Mouse (Mus musculus) ES-Bruce4 (cell line): ENCODE measurements at regions not wholly inside any gene's neighbourhood (a gene's known extent, or its start where the extent isn't known, plus 50 kb on each side); places are given as distances from the start of the nearest gene placed in this dataset.

Experiments
- H3K27ac ChIP-seq: 2 replicates; pipeline ENCODE4 v1.5.1; 2012; ENCODE audit warnings: low read length, inconsistent platforms; ENCODE audit not compliant: insufficient read depth
- H3K27me3 ChIP-seq: 2 replicates; pipeline ENCODE4 v1.6.1; 2012; ENCODE audit warnings: mild to moderate bottlenecking, low read length, inconsistent platforms; ENCODE audit not compliant: control insufficient read depth, poor library complexity, insufficient read depth, severe bottlenecking
- H3K36me3 ChIP-seq: 2 replicates; pipeline ENCODE4 v1.6.1; 2012; ENCODE audit warnings: inconsistent platforms, mild to moderate bottlenecking, low read length, moderate library complexity; ENCODE audit not compliant: control insufficient read depth, poor library complexity, insufficient read depth, severe bottlenecking
- H3K4me1 ChIP-seq: one replicate; pipeline ENCODE4 v1.8.1; 2011; ENCODE audit warnings: low read length; ENCODE audit not compliant: control insufficient read depth, insufficient read depth
- H3K4me3 ChIP-seq: 2 replicates; pipeline ENCODE4 v1.5.1; 2011; ENCODE audit warnings: low read depth, mild to moderate bottlenecking, low read length
- H3K9ac ChIP-seq: 2 replicates; pipeline ENCODE4 v1.6.1; 2012; ENCODE audit warnings: low read depth, mild to moderate bottlenecking, inconsistent platforms; ENCODE audit not compliant: poor library complexity, severe bottlenecking
- H3K9me3 ChIP-seq: replicated peaks from 2 replicates; pipeline ENCODE4 v1.6.1; 2012; ENCODE audit warnings: mild to moderate bottlenecking, low read length, inconsistent platforms; ENCODE audit not compliant: control insufficient read depth, poor library complexity, insufficient read depth, severe bottlenecking
- CTCF ChIP-seq: IDR thresholded peaks from one replicate; pipeline ENCODE4 v1.8.1; 2011; ENCODE audit warnings: low read depth, low read length
- EP300 ChIP-seq: IDR thresholded peaks from 2 replicates; pipeline ENCODE4 v1.6.1; 2011; ENCODE audit warnings: low read depth, low read length; ENCODE audit not compliant: insufficient read depth
- POLR2A ChIP-seq: IDR thresholded peaks from one replicate; pipeline ENCODE4 v1.8.1; 2011; ENCODE audit warnings: low read length; ENCODE audit not compliant: insufficient read depth

DNA sequence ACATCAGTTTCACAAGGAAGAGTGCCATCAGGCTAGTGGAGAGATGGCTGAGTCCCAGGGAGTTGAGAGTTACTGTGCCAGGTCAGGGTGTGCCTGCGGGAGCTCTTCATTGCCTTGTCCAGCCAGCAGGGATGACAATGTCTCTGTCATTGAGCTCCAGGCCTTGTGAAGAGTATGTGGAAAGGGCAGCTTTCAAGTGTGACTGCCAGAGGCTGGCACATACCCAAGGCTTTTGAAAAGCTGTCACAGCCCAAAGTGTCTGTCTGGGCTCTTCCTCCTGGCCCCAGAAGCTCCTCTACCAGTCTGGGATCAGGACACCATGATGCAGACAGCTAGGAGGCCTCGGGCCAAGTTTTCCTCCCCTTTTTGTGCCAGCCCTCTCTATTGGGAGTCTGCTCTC, 124.6 kb downstream of the Gm4791 start:
- H3K36me3 ChIP-seq, result no peaks in the 10 kb centered on the region
- H3K27ac ChIP-seq, result no peak overlapping the region
- no peaks in the 10 kb centered on the region for H3K4me1 ChIP-seq
- H3K9me3 ChIP-seq, result no peaks in the 10 kb centered on the region
- no peak overlapping the region for H3K4me3 ChIP-seq
- no peaks in the 10 kb centered on the region for H3K27me3 ChIP-seq
- no peak overlapping the region for H3K9ac ChIP-seq
- TF ChIP-seq EP300 (no peak), CTCF (no peak), POLR2A (no peak)

DNA sequence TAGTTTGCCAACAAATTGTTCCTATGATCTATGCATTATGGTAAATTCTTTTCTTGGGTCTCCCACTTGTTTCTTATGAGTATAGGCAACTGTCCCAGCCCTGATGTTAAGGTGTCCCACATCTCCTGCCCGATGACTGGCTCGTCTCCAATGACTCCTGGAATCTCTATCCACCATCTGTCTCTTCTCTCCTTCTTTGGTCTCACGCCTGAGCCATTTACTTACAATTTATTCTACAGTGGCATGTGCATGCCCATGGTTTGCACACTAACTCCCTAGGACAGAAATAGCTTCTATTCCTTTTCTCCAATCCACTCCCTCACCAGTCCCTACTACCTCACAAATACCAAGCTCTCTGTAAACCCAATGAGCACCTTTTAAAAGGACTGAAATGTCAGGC, 127.0 kb downstream of the Gm4791 start:
- no peak overlapping the region for H3K27ac ChIP-seq
- no peaks in the 10 kb centered on the region for H3K4me1 ChIP-seq
- no peaks in the 10 kb centered on the region for H3K36me3 ChIP-seq
- H3K4me3 ChIP-seq, result no peak overlapping the region
- H3K9ac ChIP-seq, result no peak overlapping the region
- TF ChIP-seq EP300, result no peak
- no peak for TF ChIP-seq POLR2A
- TF ChIP-seq CTCF, result no peak
- no peaks in the 10 kb centered on the region for H3K27me3 ChIP-seq
- no peaks in the 10 kb centered on the region for H3K9me3 ChIP-seq

DNA sequence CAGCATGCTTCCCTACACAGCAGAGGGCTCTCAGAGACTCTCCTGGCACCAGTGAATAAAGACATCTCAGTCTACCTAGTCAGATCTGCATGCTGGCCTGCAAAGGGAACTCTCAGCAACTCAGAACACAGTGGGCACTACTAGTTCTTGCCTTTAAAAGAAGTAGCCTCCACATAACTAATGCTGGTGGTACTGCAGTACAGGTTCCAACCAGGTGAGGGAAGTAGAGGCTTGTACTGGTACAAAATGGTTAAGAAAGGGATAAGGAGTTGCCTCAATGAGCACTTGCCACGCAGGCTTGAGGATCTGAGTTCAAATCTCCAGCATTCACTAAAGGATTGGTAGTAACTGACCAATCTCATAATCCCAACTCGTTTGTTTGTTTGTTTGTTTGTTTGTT, 127.7 kb downstream of the Gm4791 start:
- no peaks in the 10 kb centered on the region for H3K36me3 ChIP-seq
- H3K9ac ChIP-seq, result no peak overlapping the region
- H3K27me3 ChIP-seq, result no peaks in the 10 kb centered on the region
- no peak for TF ChIP-seq EP300
- H3K9me3 ChIP-seq, result no peaks in the 10 kb centered on the region
- no peak overlapping the region for H3K4me3 ChIP-seq
- no peak overlapping the region for H3K27ac ChIP-seq
- no peaks in the 10 kb centered on the region for H3K4me1 ChIP-seq

DNA sequence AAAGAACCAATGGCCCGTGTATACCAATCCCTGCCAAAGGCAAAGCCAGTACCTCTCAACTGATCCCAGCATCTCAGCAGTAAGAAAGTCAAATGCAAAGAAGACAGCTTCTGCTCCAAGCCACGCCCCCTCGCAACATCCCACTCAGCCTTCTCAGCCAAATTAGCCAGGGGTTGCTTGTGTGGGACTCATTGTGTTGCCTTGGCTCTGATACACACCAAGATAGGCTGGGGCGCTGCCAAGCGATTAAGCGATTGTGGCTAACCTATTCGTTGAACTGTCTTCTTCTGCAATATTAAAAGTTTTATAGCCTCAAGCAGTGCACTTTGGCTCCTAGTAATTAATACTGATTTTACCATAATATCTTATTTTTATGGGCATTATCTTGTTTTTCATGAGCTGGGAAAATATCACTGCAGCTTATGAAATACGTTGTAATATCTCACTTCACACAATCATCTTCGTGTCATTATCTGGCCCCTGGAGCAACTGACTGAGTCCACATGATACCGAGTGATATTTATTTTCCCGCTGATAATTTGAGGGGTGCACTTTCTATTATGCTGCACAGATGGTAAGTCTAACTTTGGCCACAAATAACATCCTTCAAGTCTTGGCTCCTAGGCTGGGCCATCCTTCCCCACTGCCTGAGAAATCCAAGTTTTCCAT, 129.3 kb downstream of the Gm4791 start:
- H3K27ac ChIP-seq, result no peak overlapping the region
- H3K9ac ChIP-seq, result no peak overlapping the region
- H3K36me3 ChIP-seq, result no peaks in the 10 kb centered on the region
- H3K9me3 ChIP-seq, result no peaks in the 10 kb centered on the region
- no peak overlapping the region for H3K4me3 ChIP-seq
- no peak for TF ChIP-seq EP300
- TF ChIP-seq CTCF, result no peak
- TF ChIP-seq POLR2A, result no peak
- H3K27me3 ChIP-seq, result no peaks in the 10 kb centered on the region
- no peaks in the 10 kb centered on the region for H3K4me1 ChIP-seq

DNA sequence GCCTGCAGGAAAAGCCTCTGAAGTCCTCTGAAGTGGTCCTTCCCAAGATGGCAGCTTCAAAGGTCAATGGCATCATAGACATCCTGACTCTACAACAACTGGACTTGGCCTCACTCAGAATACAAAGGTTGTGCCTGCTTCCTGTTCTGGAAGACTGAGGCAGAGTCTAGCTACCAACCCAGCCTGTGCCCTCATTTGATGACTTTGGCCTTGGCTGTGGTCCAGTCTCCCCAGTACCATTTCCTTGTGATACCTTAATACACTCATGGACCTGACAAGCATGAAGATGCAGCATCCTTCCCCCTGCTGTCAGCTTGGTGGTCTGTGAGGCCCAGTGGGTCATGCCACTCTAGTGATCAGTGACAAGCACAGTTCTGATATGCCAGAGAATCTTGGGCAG, 130.6 kb downstream of the Gm4791 start:
- H3K36me3 ChIP-seq, result no peaks in the 10 kb centered on the region
- no peak for TF ChIP-seq POLR2A
- no peaks in the 10 kb centered on the region for H3K9me3 ChIP-seq
- H3K9ac ChIP-seq, result no peak overlapping the region
- H3K27ac ChIP-seq, result no peak overlapping the region
- H3K4me1 ChIP-seq, result no peaks in the 10 kb centered on the region
- H3K27me3 ChIP-seq, result no peaks in the 10 kb centered on the region
- no peak overlapping the region for H3K4me3 ChIP-seq

DNA sequence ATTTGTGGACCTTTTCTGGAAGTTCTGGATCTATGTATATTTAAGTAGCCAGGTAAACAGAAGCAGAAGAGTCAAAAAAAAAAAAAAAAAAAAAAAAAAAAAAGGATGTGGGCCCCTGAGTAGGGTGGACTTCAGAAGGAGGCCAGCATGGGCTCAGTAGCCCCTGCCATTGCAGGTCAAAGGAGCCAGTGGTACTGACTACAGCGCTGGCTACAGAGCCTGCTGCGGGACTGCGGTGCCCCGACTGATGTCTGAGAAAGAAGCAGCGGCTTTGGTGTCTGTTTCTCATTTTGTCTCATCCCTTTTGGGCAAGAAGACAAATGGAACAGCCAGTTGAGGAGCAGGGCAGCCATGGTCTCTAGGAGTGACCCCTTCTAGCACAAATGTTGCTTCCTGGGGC, 134.9 kb downstream of the Gm4791 start:
- H3K4me3 ChIP-seq, result no peak overlapping the region
- no peak for TF ChIP-seq CTCF
- no peak for TF ChIP-seq EP300
- H3K27ac ChIP-seq, result no peak overlapping the region
- H3K27me3 ChIP-seq, result 0 out of 2 replicates have a peak, but pooled peaks cover 1% of the 10 kb centered on the region
- H3K9me3 ChIP-seq, result no peaks in the 10 kb centered on the region
- H3K9ac ChIP-seq, result no peak overlapping the region
- H3K36me3 ChIP-seq, result no peaks in the 10 kb centered on the region
- H3K4me1 ChIP-seq, result no peaks in the 10 kb centered on the region

DNA sequence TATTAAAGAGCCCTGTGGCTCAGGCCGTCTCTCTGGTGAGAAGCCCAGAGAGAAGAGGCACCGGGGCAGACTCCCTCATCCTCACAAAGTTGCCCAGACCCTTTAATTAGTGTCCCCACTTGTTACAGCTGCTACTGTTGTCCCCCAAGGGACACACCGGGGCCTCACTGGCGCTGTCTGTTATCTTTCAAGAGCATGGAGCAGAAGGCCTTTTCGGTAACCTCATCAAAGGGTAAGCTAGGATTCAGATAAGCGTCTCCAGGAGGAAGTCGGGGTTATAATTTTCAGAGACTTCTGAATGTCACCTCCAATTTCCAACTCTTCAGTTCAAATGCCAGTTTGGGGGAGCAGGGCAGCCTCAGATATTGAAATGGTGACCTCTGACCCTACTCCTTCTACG, 135.3 kb downstream of the Gm4791 start:
- Histone ChIP-seq H3K27me3 (0 out of 2 replicates have a peak, but pooled peaks cover 1% of the 10 kb centered on the region), H3K36me3 (no peaks in the 10 kb centered on the region), H3K9ac (no peak overlapping the region), H3K4me1 (no peaks in the 10 kb centered on the region), H3K9me3 (no peaks in the 10 kb centered on the region), H3K4me3 (no peak overlapping the region), H3K27ac (no peak overlapping the region)
- TF ChIP-seq CTCF (no peak), POLR2A (no peak), EP300 (no peak)
